Mouse (Mus musculus) liver, postnatal 0 days (tissue): Measurements from ENCODE around the gene Dpf3.

Source experiments
- CTCF ChIP-seq: sonication (generic); IDR thresholded peaks from 2 replicates; pipeline ENCODE4 v1.5.1; 2016; ENCODE audit warnings: antibody characterized with exemption, low read depth
- EP300 ChIP-seq: IDR thresholded peaks from 2 replicates; pipeline ENCODE4 v1.6.1; 2016; ENCODE audit warnings: antibody characterized with exemption, low read depth, mild to moderate bottlenecking

DNA sequence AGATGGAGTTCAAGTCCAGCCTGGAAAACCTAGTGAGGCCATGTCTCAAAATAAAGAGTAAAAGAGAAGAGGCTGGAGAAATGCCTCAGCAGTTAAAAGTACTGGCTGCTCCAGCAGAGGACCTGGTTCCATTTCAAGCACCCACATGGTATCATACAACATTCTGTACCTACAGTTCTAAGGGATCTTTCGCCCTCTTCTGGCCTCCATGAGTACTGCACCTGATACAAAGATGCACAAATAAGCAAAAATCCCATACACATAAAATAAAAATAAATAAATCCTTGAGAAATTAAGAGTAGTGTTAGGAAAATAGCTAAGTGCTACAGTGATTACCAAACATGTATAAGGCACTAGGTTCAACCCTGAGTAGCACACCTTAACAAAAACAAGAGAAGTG lies 4.1 kb upstream of the Dpf3 start:
- TF ChIP-seq CTCF (peak; percentile 71), EP300 (no peak)
